Mouse (Mus musculus) spleen, embryonic (tissue): ENCODE results near the gene Hopx.

Source experiments
- CTCF ChIA-PET: fragments of 350-600 bp; sonication (Branson Sonifier 250); formaldehyde crosslinking; loops from one replicate; lab custom pipeline; 2022; lab: Charles Lee

The Hopx gene

GRCm38 (mm10) chr5:77133960-77134359, 19.0 kb upstream of the Hopx start:
- CTCF ChIA-PET: no interaction called here

- CTCF ChIA-PET: no interaction called here
Observed at GRCm38 (mm10) chr5:77132457-77133135, 17.7 kb upstream of the Hopx start.

- CTCF ChIA-PET: no interaction called here
Observed at GRCm38 (mm10) chr5:77131879-77132278, 17.0 kb upstream of the Hopx start.

GRCm38 (mm10) chr5:77130310-77131020, 15.5 kb upstream of the Hopx start:
- CTCF ChIA-PET: no interaction called here

DNA sequence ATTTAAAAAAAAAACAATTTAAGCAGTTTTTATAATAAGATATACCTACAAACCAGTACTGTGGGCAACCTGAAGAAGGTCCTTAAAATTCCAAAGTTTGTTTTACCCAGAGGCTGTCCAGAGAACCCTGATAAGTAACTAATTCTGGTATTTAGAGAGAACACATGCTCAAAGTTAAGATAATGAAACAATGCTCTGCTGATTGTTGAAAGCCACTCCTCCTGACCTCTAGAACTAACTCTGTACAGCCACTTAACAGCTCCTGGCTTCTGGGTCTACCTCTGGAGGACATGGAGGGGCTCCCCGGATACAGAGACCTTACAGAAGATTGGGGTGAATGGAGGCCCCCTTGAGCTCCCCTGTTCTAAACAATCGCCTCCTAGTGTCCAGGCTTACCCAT, 15.0 kb upstream of the Hopx start:
- CTCF ChIA-PET: no interaction called here

GRCm38 (mm10) chr5:77128854-77129253, 13.9 kb upstream of the Hopx start:
- CTCF ChIA-PET: interaction anchor here (0.7 kb wide), 1 partner anchor 75 kb away, joined by 7 read pairs; no protein-coding TSS in a partner anchor

DNA sequence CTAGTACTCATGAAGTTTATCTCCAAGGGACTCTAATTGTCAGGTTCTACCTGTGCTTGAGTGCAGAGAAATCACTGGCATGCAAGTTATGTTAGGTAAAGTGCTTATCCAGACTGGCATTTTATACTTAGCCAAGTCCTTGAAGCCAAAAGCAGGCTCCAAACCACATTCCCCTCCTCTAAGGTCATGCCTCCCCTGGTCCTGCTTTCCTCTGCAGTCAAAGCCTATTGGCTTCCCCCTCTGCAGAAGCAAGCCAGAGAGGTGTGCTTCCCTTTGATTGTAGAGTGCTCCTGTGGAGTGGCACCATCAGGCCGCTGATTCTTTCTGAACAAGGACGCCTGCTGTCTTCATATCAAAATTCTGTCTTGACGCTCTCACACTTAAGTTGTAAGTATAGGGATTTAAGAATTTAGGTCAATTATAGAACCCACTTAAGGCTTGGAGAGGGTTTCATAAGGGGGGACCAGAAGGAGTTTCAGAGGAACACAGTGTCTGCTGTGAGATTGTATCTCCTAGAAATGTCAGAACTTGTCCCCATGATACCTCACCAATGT, 11.6 kb upstream of the Hopx start:
- CTCF ChIA-PET: no interaction called here

DNA sequence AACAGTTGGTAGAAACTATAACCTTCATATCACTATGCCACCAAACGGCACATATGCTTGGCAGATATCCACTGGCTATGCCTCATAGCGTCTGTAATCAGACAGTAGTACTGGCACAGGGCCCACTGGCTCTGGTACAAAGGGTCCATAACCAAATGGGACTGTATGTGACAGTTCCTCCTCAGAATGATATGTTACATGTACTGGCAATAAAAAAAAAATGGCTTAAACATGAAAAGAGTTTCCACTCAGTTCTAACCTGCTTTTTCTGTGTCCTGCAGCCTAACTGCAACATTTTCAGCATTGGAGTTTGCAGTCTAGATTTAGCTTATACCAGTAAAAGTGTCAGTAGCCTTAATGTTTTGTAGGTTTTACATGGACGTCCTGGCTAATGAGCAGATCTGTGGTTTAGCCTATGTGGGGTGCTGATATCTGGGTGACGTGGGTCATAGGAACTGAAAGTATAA, 9.9 kb upstream of the Hopx start:
- CTCF ChIA-PET: no interaction called here

DNA sequence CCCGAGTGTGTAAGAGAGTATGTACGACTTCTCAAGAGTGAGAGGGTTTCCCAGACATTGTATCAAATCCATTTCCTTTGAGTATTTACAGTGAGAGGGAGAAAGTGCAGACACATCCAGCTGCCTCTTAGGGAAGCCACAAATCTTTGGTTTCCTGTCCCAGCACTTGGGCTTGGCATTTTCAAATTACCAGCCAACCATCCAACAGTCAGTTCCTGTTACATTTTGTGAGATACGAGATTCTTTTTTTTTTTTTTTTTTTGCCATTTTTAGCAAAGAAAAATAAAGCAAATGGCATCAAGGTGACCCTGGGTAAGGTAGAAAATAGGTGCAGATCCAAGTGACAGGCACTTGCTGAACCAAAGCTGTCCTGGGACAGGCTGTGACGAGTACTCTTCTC, 9.2 kb upstream of the Hopx start:
- CTCF ChIA-PET: no interaction called here

DNA sequence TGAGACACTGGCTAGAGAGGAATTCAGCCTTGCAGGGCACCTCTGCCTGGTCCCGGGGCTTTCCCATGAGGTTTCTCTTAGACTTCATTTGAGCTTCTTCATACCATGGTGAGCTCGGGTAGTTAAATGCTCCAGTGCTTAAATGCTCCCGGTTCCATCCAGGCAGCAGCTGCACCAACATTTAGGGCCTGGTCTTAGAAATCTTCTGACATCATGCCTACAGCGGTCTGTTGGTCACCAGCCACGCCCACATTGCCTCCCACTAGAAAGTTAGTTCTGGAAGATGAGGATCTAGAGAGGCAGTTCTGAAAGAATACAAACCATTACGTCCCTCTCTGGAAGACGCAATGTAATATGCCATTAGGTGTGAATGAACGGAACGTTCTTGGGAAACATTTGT, 8.7 kb upstream of the Hopx start:
- CTCF ChIA-PET: no interaction called here

DNA sequence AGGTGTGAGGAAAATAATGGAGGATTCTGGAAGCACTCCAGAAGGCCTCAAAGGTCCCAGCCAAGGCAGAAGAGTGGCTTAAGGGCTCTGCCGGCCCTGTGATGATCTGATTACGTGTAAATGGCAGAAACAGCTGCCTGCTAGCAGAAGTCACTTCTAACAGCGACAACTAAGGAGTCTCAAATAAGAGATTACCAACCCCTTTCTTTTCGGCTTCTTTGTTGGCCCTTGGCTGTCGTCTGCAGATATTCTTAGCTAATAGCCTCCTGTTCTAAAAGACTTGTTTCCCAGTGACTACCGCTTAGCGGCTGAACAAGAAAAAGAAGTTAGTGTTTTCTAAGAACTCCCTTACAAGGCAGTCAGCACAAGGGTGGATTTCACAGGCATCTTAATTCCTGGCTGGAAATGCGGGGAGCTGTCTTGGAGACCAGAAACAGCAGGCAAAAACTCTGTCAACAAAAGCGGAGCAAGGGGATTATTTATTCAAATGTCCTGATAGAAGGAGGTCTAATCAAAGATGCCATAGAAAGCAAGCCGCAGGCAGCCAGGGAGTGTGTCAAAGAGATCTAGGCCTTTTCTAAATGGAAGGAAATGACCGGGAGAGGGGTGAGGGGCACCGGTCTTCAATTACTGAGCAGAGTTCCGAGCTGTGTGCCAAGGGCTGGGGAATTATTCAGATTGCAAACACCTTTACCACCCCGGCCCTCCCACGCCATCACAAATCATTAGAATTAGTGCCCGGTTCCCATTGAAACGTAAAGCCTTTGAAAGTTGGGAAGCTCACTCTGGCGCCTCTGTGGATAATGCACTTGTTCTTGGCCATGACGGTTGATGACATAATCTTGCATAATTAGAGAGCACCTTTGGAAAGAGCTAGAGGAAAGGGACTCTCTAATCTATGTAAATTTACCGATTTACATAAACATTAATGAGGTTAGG, 7.6 kb upstream of the Hopx start:
- CTCF ChIA-PET: interaction anchor here (1.2 kb wide), 1 partner anchor 9 kb away, joined by 3 read pairs; no protein-coding TSS in a partner anchor

DNA sequence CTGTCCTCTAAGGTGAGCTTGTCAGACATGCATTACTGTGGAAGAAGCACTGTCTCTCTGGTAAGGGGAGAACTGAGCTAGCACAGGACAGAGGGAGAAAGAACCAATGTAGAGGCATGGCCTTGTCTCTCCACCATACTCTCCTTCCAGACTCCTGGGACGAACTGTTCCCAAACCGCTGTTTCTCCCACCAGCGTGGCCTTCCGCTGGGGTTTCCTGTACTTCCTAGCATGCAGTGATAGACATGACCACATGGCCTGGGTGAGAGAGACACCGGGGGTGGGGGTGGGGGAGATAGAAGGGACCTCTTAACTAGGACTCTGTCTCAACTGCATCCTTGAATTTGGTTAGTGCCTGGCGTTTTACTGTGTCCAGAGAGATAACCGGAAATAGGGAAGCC, 5.8 kb upstream of the Hopx start:
- CTCF ChIA-PET: interaction anchor here (0.7 kb wide), 1 partner anchor 426 kb away, joined by 3 read pairs; no protein-coding TSS in a partner anchor

GRCm38 (mm10) chr5:77119475-77120422, 4.8 kb upstream of the Hopx start:
- CTCF ChIA-PET: interaction anchor here (0.7 kb wide), 1 partner anchor 332 kb away, joined by 8 read pairs; no protein-coding TSS in a partner anchor

GRCm38 (mm10) chr5:77115732-77116131, 811 bp upstream of the Hopx start:
- CTCF ChIA-PET: no interaction called here

DNA sequence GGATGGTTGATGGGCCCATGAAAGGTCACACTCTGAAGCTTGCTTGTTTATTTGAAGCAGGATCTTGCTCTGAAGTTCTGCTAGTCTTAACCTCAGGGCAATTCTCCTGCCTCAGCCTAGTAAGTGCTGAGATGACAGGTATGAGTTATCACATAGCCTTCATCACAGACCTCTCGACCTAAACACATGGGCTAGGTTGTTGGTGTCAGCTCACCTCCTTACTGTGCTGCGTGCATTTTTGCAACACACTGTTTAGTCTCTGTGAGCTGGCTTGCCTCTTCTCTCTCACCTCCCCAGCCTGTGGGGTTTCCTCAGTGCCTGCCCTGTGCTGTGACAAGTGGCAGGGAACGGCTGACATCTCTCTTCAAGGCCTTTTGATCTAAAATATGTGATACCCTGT, 1.1 kb downstream of the Hopx start:
- CTCF ChIA-PET: interaction anchor here (0.7 kb wide), 1 partner anchor 8 kb away, joined by 3 read pairs; no protein-coding TSS in a partner anchor

GRCm38 (mm10) chr5:77112066-77112465, 2.9 kb downstream of the Hopx start:
- CTCF ChIA-PET: no interaction called here

DNA sequence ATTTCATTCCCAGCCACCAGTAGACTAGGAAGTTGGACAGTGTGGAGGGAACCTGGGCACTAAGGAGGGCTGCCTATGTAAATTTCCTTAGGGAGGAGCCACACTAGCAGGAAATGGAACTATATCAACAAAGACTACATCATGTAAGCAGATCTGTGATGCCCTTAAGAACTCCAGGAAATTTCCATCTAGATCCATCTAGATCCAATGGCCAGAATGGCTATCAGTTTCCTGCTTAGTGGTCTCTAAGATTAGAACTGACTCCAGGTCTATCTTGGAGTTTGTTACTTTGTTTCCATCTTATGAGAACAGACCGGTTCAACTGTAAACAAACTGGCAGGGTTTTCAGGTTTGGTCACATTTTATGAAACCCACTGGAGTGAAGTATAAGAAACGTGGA, 5.1 kb downstream of the Hopx start:
- CTCF ChIA-PET: no interaction called here

- CTCF ChIA-PET: no interaction called here
Observed at GRCm38 (mm10) chr5:77108806-77109205, 6.1 kb downstream of the Hopx start.

DNA sequence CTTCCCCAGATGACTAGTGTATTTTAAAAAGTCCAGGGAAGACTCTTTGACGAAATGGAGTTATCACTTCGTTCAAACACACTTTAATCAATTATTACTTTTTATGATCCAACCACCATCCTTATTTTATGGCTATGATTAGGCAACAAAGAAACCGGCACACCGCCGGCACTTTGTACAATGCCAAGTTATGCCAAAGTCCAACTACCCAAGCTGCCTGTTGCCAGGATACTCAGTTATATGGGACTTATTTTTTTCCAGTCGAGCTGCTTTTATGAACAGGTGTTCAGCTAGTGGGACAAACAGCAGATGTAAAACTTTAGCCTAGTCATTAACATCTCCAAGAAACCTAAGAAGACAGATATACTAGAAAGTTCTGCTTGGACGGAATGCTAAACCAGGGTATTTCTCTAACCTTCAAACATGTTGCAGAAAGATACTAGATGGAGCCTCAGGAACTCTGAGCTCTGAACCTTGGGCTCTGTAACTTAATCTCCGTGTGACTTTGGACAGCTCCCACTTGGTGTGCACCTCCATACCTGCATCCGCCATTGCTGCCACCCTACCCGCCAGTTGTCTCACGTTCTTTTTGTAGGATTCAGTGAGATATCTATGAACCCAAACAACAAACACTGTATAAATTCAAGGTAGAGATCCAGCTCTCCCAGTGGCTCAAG, 7.6 kb downstream of the Hopx start:
- CTCF ChIA-PET: interaction anchor here (0.6 kb wide), 1 partner anchor 521 kb away, joined by 3 read pairs; no protein-coding TSS in a partner anchor
